Mouse (Mus musculus): Measurements from ENCODE around the gene Pygo1.

Gene Pygo1

DNA sequence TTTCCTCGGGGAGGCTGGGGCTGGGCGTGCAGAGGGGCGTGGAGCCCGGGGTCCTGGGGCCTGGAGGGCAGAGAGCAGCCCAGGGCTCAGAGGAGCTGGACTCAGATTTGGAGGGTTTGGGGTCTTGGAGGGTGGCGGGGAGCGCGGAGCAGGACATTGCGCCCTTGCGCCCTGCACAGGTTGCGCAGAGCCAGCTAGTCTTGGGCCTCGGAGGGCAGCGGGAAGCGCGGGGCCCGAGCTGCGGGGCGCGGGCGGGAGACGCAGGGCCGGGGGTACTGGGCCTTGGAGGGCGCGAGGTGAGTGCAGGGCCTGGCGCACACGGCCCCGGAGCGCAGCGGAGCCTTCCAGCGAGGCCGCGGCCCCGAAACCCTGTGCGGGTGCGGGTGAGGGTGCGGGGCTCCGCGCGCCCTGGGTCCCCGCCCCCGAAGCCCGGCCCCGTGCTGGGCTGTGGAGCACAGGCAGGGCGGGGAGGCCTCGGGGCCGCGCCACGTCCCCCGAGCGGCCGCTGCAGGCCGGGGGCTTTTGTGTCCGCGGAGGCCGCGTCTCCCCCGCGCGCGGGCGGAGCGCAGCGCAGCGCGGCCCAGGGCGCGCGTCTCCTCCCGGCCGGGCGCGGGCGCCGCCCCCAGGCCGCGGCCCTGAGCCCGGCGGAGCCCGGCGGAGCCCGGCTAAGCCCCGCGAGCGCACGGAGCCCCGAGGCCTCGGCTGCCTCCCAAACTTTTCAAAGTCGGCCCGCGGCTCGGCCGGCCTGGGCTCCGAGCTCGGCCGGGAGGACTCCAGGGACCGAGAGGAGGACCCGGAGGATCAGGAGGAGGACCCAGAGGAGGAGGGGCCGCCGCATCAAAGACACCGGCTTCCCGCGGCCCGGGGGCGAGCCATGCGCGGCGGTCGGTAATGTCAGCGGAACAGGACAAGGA lies at the start of gene Pygo1:
Pygo1 (plus strand) TSS at position 625 of the 914 bp plus-strand sequence.
- peak in 1 of 2 experiments; percentile 17 for DNase-seq (ENCODE audit: low spot score in 2 of 2)

GRCm38 (mm10) chr9:72875878-72876277 lies 49.6 kb upstream of the Pygo1 start:
- no peak for DNase-seq (ENCODE audit: low spot score in 2 of 2)

- DNase-seq (ENCODE audit: low spot score in 2 of 2), result no peak
Measured at GRCm38 (mm10) chr9:72877905-72878304, 47.5 kb upstream of the Pygo1 start.

DNA sequence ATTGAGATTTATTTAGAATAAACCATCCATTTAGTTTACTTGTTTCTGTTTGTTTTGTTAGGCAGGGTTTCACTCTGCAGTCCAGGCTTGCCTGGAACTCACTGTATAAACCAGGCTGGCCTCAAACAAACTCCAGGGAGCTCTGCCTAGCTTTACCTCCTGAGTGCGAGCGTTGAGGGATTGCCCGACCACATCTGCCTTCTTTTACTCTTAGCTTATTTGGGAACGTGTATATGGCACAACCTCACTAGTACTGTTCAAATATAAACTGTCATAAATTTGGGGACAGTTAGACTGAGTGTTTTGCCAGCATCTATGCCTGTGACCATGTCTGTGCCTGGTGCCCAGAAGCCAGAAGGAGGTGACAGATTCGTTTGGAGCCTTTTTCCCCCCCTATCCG lies 46.8 kb upstream of the Pygo1 start:
- DNase-seq (ENCODE audit: low spot score in 2 of 2), result no peak

DNA sequence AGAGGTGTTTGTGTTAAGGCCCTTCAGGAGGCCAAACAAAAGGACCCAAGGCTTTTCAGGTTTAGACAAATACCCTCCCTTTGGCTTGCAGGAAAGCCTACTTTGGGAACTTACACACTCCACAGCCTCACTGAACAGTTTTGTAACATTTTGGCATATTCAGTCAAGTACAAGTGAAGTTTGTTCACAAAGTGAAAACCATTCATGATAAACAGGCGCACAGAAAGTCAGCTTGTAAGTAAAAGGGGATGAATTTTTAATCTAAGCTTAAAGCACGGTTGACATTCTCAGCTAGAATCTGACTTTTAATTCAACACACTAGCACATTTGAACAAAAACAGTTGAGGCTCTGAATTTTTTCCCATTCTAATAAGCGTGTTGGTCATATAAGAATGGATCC lies 45.8 kb upstream of the Pygo1 start:
- DNase-seq (ENCODE audit: low spot score in 2 of 2), result no peak

DNA sequence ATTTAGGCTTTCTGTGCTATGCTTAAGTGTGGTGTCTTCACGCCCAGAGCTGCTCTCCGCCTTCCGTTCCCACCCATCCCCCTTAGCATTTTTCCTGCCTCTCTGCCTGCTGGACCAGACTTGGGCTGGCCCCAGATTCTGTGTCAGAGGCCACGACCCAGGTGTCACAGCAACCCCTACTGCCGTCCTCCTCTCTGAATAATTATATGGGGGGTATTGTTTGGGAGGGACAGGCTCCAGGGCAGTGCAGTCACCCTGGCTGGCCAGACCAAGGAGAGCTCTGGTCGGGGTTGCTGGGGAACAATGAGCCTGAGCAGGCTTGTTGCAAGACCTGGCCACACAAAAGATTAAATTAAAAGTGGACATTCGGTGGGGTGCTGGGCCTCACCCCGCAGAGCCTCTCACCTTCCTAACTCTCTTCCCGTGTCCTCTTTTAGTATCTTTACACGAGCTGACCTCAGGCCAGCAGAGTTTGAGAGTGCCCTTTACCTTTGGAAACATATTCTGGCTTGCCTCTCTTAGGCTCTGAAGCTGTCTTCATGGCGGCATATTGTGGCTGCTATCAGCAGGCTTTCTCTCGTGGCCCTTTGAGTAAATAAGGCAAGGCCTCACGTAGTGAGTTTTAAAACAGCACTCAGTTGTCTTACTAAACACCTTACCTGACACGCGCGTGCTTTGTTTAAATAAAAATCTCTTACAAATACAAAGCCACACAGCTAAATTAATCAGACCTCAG lies 45.1 kb upstream of the Pygo1 start:
- DNase-seq (ENCODE audit: low spot score in 2 of 2), result no peak

DNA sequence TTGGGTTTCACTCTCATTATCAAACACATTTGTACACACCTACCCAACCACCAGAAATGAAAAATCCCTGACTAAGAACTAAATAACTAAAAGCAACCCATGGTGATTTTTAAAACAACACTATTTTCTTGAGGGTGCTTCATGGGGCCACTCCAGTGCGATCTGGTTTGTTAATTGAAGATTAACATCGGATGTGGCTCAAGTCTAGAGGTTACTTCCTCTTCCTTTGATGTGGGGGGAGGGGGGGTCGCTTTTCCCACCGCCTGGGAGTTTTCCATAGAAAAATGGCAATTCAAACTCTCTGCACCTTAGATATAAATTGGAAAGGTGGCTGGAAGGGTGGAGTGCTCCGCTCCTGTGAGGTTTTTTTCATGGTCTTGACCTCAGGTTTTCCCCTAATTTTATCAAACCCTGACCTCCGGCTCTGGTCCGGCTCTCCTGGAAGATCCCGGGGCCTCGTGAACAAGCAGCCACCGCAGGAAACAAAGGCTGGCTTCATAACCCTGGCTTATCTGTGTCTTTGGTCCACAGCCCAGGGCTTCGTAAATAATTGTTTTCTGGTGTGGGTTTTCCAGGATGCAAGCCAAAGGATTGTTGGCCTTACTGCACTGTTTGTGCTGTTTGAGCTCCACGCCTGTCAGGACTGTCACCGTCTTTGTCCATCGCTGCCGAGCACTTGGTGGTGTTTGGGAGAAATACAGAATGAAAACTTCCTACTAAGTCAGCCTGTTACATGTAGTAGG lies 44.2 kb upstream of the Pygo1 start:
- peak in 1 of 2 experiments; percentile 50 for DNase-seq (ENCODE audit: low spot score in 2 of 2)

- peak in 1 of 2 experiments; percentile 60 for DNase-seq (ENCODE audit: low spot score in 2 of 2)
Measured at GRCm38 (mm10) chr9:72883940-72884339, 41.5 kb upstream of the Pygo1 start.

DNA sequence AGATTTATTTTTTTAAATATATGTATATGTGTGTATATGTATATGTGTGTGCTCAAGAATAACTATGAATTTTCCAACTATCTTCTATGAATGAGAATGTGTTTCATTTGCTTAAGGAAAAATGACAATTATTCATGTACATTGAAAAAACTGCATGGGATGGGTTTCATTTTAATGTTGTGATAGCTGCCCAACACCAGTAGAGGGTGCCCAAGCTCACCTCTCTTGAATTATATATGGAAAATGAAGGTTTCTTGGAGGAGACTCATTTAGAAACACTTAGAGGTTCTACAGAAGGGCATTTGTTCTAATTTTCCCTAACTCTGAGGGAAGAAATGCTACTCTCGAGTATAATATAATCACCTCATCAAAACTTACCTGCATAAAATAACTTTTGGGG lies 35.7 kb upstream of the Pygo1 start:
- peak in 1 of 2 experiments; percentile 30 for DNase-seq (ENCODE audit: low spot score in 2 of 2)

GRCm38 (mm10) chr9:72890499-72891085 lies 34.9 kb upstream of the Pygo1 start:
- no peak for DNase-seq (ENCODE audit: low spot score in 2 of 2)

DNA sequence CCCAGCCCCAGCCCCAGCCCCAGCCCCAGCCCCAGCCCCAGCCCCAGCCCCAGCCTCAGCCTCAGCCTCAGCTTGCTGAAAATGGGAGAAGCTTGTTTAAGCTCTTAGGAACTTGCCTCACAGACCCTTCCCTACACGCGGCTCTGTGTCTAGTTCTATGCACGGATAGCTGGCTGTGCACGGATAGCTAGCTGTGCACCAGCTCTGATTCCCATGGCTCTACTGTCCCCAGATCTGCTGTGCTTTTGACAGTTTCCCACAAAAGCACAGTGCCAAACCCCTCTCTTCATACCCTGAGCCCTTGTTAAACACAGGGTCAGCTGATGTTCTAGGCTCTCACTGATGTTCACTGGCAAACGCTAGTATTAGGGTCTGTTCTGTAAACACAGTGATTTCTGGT lies 32.7 kb upstream of the Pygo1 start:
- DNase-seq (ENCODE audit: low spot score in 2 of 2), result no peak

GRCm38 (mm10) chr9:72894796-72895352 lies 30.6 kb upstream of the Pygo1 start:
- no peak for DNase-seq (ENCODE audit: low spot score in 2 of 2)

DNA sequence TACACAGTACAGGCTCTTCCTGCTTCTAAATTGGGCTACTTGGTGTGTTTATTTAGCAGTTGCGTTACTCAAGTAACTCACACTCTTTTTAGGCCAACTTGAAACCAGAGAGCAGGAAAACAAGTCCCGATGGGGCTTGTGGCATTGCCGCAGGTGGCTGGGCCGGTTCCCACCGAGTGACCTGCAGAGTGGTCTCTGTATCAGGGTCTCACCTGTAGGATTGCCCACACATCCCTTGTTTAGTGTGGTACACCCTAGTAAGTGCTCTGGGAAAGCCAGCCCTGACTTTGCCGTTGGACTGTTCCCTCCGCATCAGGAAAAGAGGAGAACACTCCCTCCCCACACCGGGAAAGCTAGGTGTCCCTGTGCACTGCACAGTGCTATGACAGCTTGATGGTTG lies 23.4 kb upstream of the Pygo1 start:
- DNase-seq (ENCODE audit: low spot score in 2 of 2), result no peak

GRCm38 (mm10) chr9:72902611-72903010 lies 22.8 kb upstream of the Pygo1 start:
- DNase-seq (ENCODE audit: low spot score in 2 of 2), result no peak

DNA sequence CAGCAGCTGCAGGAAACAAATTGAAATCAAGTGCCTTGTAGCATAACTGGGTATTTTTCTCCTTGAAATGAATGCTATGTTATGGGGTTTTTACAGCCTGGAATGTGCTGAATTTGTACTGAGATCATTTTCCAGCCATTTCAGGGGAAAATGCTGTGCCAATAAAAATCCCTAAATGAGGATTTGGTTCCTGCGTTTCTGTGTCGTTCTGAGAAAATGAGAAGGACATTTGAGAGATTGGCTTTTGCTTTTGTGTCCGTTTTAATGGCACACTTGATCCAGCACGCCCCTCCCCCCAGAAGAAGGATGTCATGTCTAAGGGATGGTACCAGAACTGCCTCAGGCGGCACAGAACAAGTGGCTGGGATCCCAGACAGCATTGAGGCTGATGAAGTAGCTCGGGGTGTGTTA lies 18.7 kb upstream of the Pygo1 start:
- DNase-seq (ENCODE audit: low spot score in 2 of 2), result no peak

DNA sequence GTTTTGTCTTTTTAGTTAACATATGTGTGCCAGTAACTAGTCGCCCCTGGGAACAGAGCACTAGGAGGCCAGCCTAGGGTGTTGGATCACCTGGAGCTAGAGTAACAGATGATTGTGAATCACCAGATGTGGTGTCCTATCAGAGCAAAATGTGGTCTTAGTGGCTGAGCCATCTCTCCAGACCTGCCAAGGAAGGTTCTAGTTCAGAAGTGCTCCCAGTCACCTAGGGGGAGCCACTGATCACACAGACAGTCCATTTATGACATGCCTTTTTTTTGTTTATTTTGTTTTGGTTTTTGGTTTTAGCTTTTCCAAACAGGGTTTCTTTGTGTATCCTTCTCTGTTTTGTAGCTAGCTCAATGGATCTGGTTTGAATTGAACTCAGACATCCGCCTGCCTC lies 14.1 kb upstream of the Pygo1 start:
- no peak for DNase-seq (ENCODE audit: low spot score in 2 of 2)

- DNase-seq (ENCODE audit: low spot score in 2 of 2), result no peak
Measured at GRCm38 (mm10) chr9:72913551-72913950, 11.9 kb upstream of the Pygo1 start.

- no peak for DNase-seq (ENCODE audit: low spot score in 2 of 2)
Measured at GRCm38 (mm10) chr9:72915728-72916127, 9.7 kb upstream of the Pygo1 start.

DNA sequence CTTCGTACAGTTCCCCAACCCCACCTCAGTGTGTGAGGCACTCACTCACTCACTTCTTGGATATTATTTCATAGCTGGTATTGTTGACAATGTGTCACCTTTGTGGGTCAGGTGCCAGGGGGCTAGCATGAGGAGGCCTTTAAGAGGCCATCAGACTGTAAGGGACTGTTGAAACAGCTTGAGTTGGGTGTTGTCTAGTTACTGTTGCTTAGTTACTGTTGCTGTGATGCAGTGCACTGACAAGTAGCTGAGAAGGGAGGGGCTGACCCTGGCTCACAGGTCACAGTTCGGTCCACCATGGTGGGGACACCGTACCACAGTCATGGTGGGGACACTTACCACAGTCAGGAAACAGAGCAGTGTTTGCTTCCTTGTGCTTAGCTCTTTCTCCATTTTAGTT lies 2.4 kb upstream of the Pygo1 start:
- DNase-seq (ENCODE audit: low spot score in 2 of 2), result no peak

GRCm38 (mm10) chr9:72925935-72926258 lies 452 bp downstream of the Pygo1 start:
- DNase-seq (ENCODE audit: low spot score in 2 of 2), result no peak

GRCm38 (mm10) chr9:72931166-72931790 lies 5.8 kb downstream of the Pygo1 start:
- peak; percentile 38 to 80 for DNase-seq (ENCODE audit: low spot score in 2 of 2)
